Mouse (Mus musculus) limb, embryonic 12.5 days (tissue): ENCODE data around the gene Exoc6b. TPM values are rescaled to one million over a fixed set of nuclear protein-coding genes. Genes with fewer than 3 reads are reported as not detected.

Source experiments
- ATAC-seq: fragments of 200-750 bp; cut with Nextera tagmentation; 2 replicates; pipeline ENCODE4 v1.8.0; 2017; ENCODE audit warnings: low read depth, moderate TSS enrichment; ENCODE audit not compliant: insufficient number of reproducible peaks, insufficient read depth, low FRiP score, low TSS enrichment
- H3K27ac ChIP-seq: fragments of 300-500 bp; sonication (generic); 2 replicates; pipeline ENCODE4 v1.5.1; 2016; ENCODE audit warnings: mild to moderate bottlenecking, moderate library complexity
- H3K27me3 ChIP-seq: fragments of 300-500 bp; sonication (generic); 2 replicates; pipeline ENCODE4 v1.6.1; 2016; ENCODE audit warnings: mild to moderate bottlenecking, moderate library complexity
- H3K36me3 ChIP-seq: fragments of 300-500 bp; sonication (generic); 2 replicates; pipeline ENCODE4 v1.6.1; 2016; ENCODE audit warnings: mild to moderate bottlenecking, moderate library complexity
- H3K4me1 ChIP-seq: fragments of 300-500 bp; sonication (generic); replicated peaks from 2 replicates; pipeline ENCODE4 v1.6.1; 2016
- H3K4me2 ChIP-seq: fragments of 300-500 bp; sonication (generic); 2 replicates; pipeline ENCODE4 v1.6.1; 2016; ENCODE audit warnings: mild to moderate bottlenecking, moderate library complexity
- H3K4me3 ChIP-seq: fragments of 300-500 bp; sonication (generic); replicated peaks from 2 replicates; pipeline ENCODE4 v1.5.1; 2016; ENCODE audit warnings: mild to moderate bottlenecking
- H3K9ac ChIP-seq: fragments of 300-500 bp; sonication (generic); replicated peaks from 2 replicates; pipeline ENCODE4 v1.6.1; 2016; ENCODE audit warnings: mild to moderate bottlenecking, moderate library complexity
- H3K9me3 ChIP-seq: fragments of 300-500 bp; sonication (generic); 2 replicates; pipeline ENCODE4 v1.6.1; 2016; ENCODE audit warnings: mild to moderate bottlenecking, moderate library complexity
- WGBS: fragments of 180-500 bp; shearing (Covaris S2); methylation state at CpG from one replicate; pipeline ENCODE4 v1.1.7; 2016; 5-methylcytosine and 5-hydroxymethylcytosine counted together
- polyA plus RNA-seq: library from polyadenylated mRNA; unstranded; fragments of >200 nt; fragmentation: Nextera tagmentation; extraction: Ambion mirVana; gene quantifications from 2 replicates; pipeline ENCODE4 v1.2.1, GENCODE M21; 2016

Exoc6b gene
- polyA plus RNA-seq, 1 experiment from 2014 or later: 38.2 TPM

DNA sequence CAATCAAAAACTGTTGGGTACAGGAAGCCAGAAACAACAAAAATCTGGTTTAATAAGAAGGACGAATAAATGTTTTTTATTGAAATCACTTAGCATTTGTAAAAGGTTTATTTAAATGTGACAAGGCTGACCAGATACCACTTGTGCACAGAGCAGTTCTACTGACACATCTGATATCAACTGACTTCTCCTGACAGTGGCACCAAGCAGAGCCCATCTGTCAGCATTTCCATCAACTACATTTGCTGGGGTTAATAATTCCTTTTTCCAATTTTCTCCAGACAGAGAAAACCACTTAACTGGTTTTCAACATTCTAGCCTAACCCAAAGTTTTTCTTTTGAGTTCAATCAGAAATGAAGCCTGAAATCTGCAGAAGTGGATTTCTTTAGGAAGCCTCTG is 100.8 kb downstream of the Exoc6b start:
- H3K27me3 ChIP-seq: no peaks in the 10 kb centered on the region
- ATAC-seq: no peak
- H3K4me1 ChIP-seq: 0 out of 2 replicates have a peak, but pooled peaks cover 2% of the 10 kb centered on the region
- no peaks in the 10 kb centered on the region for H3K9me3 ChIP-seq
- H3K4me3 ChIP-seq: no peak overlapping the region
- no peak overlapping the region for H3K9ac ChIP-seq
- H3K4me2 ChIP-seq: no peak overlapping the region
- no peaks in the 10 kb centered on the region for H3K36me3 ChIP-seq
- 63% methylated on average over 1 of the region's 1 CpGs for WGBS
- H3K27ac ChIP-seq: no peak overlapping the region

DNA sequence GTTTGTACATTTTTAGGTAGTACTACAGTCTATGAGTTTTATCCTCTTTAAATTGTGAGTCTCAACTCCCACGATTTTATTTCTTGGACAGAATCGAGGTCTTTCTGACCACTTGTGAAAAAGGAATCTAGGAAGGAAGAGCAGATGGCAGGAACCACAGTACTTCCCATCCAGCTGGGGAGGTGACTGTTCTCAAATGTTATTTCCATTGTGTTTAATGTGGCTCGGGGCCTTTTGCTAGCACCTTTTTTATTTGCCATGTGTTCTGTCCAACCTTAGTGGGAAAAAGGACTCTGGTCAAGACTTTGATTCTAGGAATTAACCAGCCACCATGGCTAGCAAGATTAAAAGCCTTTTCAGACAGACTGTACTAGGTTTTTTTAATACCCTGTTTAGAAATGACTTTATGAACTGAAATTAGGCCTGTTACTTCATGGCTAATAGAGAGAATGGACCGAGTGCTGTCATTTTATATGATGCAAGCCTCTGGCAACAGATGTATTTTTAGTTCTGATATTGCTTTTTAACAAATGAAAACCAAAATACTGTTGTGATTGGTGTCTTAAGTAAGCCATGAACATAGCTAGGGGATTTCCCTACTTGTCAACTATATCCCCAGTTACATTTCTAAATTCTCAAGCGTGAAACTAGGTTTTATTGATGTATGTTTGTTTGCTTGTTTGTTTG is 104.4 kb downstream of the Exoc6b start:
- WGBS: 53% methylated on average over 5 of the region's 5 CpGs
- Histone ChIP-seq H3K36me3 (no peaks in the 10 kb centered on the region), H3K9ac (no peak overlapping the region), H3K4me3 (no peak overlapping the region), H3K4me1 (0 out of 2 replicates have a peak, but pooled peaks cover 2% of the 10 kb centered on the region), H3K27ac (no peak overlapping the region), H3K4me2 (no peak overlapping the region), H3K9me3 (no peaks in the 10 kb centered on the region), H3K27me3 (no peaks in the 10 kb centered on the region)
- ATAC-seq: no peak

DNA sequence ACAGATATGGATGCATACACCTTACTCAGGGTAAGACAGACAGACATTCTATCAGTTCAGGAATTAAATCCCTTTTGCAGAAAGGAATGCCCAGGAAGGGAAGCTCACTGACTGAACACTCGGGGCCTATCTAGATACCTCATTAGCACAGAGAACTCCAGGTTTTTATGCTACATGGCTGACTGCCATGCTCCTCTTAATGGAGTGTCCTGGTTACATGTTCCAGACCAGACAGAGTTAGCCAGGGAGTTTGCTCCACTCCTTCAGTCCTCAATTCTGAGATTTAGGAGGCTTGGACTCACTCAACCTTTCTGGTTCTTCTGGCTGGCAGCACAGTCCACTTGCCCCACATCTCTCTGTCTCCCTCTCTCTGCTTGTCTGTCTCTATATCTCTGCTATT is 106.3 kb downstream of the Exoc6b start:
- H3K4me2 ChIP-seq: no peak overlapping the region
- peaks cover 2% of the 10 kb centered on the region; the same call in 1 of the 2 replicates for H3K4me1 ChIP-seq
- ATAC-seq: no peak
- H3K27ac ChIP-seq: no peak overlapping the region
- no peak overlapping the region for H3K4me3 ChIP-seq
- no peaks in the 10 kb centered on the region for H3K9me3 ChIP-seq
- 61% methylated on average over 1 of the region's 1 CpGs for WGBS
- H3K9ac ChIP-seq: no peak overlapping the region
- H3K36me3 ChIP-seq: no peaks in the 10 kb centered on the region
- no peaks in the 10 kb centered on the region for H3K27me3 ChIP-seq

DNA sequence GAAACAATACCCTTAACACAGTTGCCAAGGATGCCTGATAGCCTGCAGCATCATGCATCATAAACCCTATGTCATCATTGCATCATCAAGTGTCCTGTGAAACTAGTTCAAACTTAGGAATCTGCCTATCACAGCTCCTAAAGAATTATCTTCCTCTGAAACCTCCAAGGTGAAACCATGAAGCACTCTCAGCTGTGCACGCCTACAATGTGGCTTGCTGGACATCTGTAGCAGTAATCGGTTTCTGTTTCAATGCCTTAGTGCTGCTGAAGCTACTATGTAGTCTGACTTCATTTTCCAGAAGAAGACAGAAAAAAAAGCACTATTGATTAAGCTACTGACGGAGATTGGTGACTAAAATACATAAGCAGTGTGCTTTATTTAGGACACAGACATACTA is 107.5 kb downstream of the Exoc6b start:
- H3K4me3 ChIP-seq: no peak overlapping the region
- no peak overlapping the region for H3K27ac ChIP-seq
- H3K27me3 ChIP-seq: no peaks in the 10 kb centered on the region
- 90% methylated on average over 3 of the region's 3 CpGs for WGBS
- H3K9me3 ChIP-seq: no peaks in the 10 kb centered on the region
- H3K9ac ChIP-seq: no peak overlapping the region
- no peak overlapping the region for H3K4me2 ChIP-seq
- no peak for ATAC-seq
- no peaks in the 10 kb centered on the region for H3K36me3 ChIP-seq
- H3K4me1 ChIP-seq: peaks cover 2% of the 10 kb centered on the region; the same call in 1 of the 2 replicates

DNA sequence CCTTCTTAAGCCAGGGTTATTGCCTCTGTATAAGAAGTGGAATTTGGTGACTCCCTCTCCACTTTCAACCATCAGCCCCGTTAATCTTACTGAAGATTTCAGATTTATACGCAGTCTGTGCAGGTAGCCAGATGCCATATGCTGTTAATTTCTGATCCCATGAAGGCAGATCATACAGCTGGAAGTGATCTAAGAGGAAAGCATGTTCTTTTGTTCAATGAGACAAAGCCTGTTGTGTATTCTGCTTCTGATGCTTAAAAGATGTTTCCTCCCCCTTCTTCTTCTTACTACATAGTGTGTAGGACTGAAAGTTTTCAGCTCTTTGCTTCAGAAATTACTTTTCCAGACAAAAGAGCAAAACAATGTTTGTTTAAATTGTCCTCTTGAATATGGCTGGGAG is 109.8 kb downstream of the Exoc6b start:
- Histone ChIP-seq H3K36me3 (no peaks in the 10 kb centered on the region), H3K4me2 (no peak overlapping the region), H3K27ac (0 out of 2 replicates have a peak overlapping the region, but pooled peaks have one; percentile 42), H3K9me3 (no peaks in the 10 kb centered on the region), H3K4me3 (no peak overlapping the region), H3K4me1 (no peaks in the 10 kb centered on the region; the same call in 1 of the 2 replicates), H3K9ac (no peak overlapping the region), H3K27me3 (no peaks in the 10 kb centered on the region)
- 0 out of 2 replicates have a peak, but pooled peaks have one; percentile 56 for ATAC-seq
- WGBS: 35% methylated on average over 2 of the region's 2 CpGs

DNA sequence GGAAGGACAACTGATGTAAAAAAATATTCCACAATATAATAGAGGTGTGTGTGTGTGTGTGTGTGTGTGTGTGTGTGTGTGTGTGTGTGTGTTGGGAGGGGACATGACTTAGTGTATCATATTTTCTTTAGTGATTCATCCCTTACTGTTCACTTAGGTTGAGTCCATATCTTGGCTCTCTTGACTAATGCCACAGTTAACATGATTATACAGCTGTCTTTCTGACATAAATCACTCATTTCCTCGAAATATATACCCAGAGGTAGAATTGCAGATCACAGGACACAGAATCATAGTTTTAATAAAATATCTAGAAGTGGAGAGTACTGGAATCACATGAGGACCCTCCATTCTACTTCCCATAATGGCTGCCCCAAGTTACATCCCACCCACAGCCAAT is 117.7 kb downstream of the Exoc6b start:
- no peak overlapping the region for H3K27ac ChIP-seq
- H3K36me3 ChIP-seq: no peaks in the 10 kb centered on the region
- H3K4me1 ChIP-seq: no peaks in the 10 kb centered on the region
- WGBS: 75% methylated on average over 1 of the region's 1 CpGs
- H3K27me3 ChIP-seq: no peaks in the 10 kb centered on the region
- no peak for ATAC-seq
- H3K4me2 ChIP-seq: no peak overlapping the region
- no peak overlapping the region for H3K4me3 ChIP-seq
- H3K9me3 ChIP-seq: no peaks in the 10 kb centered on the region
- no peak overlapping the region for H3K9ac ChIP-seq

DNA sequence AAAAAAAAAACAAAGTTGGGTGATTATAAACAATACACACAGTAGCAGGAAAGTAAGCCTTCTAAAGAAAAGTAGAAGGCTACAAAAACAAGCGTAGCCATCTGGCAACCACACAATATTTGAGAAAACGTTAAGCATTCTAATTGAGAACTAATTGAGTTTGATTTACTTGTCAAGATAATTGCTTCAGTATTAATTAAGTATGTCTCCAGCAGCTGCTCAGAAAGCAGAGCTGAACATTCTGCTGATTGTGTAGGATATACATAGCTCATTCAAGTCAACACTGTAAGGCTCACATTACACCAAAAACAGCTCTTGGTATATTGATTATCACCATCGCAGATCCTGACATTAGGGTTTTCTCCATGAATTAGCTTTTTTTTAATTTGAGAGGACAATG is 122.7 kb downstream of the Exoc6b start:
- Histone ChIP-seq H3K4me1 (no peaks in the 10 kb centered on the region), H3K27me3 (no peaks in the 10 kb centered on the region), H3K9ac (no peak overlapping the region), H3K36me3 (no peaks in the 10 kb centered on the region), H3K4me3 (no peak overlapping the region), H3K4me2 (no peak overlapping the region), H3K9me3 (no peaks in the 10 kb centered on the region), H3K27ac (no peak overlapping the region)
- 62% methylated on average over 3 of the region's 3 CpGs for WGBS
- ATAC-seq: no peak

DNA sequence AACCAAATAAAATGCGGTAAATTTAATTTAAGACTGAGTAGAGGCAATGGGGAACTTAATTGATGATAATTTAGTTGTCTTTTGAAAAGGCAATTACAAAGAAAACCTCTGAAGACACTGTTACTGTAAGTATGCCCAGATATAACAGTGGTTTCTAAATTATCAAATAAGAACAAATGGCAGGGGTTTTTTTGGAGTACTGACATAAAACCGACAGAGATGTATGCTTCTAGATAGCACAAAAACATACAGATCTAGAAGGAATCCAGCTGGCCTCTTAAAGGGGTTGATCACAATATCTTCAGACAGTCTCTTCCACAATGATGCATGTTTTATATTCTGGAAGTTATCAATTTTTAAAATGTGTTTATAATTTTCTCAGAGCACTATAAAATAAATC is 123.2 kb downstream of the Exoc6b start:
- no peak overlapping the region for H3K9ac ChIP-seq
- H3K4me1 ChIP-seq: no peaks in the 10 kb centered on the region
- no peak overlapping the region for H3K27ac ChIP-seq
- H3K4me2 ChIP-seq: no peak overlapping the region
- WGBS: 82% methylated on average over 2 of the region's 2 CpGs
- no peak overlapping the region for H3K4me3 ChIP-seq
- no peaks in the 10 kb centered on the region for H3K9me3 ChIP-seq
- ATAC-seq: no peak
- H3K27me3 ChIP-seq: no peaks in the 10 kb centered on the region
- no peaks in the 10 kb centered on the region for H3K36me3 ChIP-seq

DNA sequence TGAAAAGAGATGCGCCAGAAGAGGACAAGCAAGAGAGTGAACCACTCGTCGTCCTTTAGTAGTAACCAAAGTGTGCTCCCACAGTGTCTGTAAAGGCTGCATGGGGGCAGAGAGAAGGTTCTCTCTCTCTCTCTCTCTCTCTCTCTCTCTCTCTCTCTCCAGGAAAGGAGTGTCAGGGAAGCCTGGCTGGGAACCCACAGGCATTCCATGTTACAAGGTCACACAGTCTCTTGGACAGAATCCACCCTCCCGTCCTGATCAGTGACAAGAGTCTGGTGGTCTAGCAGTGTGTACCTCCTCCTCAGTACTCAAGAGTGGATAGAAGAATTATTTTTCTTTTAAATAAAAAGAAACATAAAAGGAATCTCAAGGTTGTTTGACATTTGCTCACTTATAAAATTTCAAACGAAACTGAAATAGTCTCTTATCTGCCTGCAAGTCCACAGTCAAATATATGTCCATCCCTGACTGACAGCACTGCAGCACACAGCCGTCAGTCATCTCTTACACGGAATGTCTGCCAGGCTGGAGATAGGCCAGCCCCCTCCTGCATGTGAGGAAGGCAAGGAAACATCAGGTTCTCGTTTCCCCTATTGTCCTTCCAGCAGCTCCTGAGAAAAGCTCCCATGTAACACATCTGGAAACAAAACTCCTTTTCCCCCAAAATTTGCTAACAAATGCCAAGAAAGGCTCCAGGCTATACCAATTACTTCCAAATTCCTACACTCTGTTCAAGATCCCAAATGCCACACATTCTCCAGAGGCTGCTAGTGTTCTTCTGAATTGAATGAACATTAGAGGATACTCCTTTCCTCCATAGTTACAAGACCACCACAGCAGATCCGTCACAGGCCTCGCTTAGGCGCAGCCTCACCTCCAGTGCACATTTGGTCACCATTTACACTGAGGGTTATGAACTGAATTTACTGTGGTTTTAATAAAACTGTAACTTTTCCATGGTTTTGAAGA is 136.1 kb downstream of the Exoc6b start:
- no peak for ATAC-seq
- Histone ChIP-seq H3K27ac (no peak overlapping the region), H3K27me3 (no peaks in the 10 kb centered on the region), H3K9me3 (no peaks in the 10 kb centered on the region), H3K4me1 (peaks cover 32% of the 10 kb centered on the region), H3K4me2 (no peak overlapping the region), H3K9ac (no peak overlapping the region), H3K4me3 (no peak overlapping the region), H3K36me3 (no peaks in the 10 kb centered on the region)
- 53% methylated on average over 11 of the region's 11 CpGs for WGBS

DNA sequence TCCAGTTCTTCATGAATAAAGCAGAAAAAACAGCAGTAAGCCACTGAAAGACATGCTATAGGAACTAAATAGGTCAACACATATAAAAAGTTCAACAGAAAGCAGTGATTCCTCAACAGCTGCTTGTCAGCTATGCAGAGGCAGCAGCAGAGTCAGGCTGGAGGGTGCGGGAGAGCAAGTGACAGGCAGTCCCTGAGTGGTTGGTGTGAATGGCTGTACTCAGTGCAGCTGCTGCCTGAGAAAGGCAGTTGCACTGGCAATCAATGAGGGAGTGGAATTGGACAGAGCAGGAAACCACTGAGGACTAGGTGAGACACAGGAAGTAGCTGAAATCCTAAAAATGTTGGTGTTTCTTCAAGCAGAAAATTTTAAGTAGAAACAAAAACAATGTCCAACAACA is 138.3 kb downstream of the Exoc6b start:
- Histone ChIP-seq H3K27ac (no peak overlapping the region), H3K36me3 (no peaks in the 10 kb centered on the region), H3K4me3 (no peak overlapping the region), H3K4me2 (no peak overlapping the region), H3K9ac (no peak overlapping the region), H3K27me3 (no peaks in the 10 kb centered on the region), H3K4me1 (peaks cover 32% of the 10 kb centered on the region), H3K9me3 (no peaks in the 10 kb centered on the region)
- 30% methylated on average over 1 of the region's 1 CpGs for WGBS
- no peak for ATAC-seq

DNA sequence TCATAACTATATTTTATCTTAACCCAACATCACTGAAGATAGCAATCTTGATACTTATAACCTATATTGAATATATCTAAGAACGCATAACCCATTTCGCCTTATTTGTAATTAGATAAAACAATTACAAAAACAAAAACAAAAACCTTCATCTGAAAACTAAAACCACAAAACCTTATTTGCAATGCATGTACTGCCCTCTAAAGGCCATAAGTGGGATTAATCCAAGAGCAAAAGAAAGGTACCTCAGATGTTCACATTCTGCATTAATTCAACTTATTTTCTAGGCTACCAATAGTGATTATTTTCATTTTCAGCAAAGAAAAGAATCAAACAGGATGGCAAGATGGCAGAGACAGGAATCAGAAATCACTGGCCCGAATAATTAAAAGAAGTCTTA is 143.2 kb downstream of the Exoc6b start:
- peaks cover 20% of the 10 kb centered on the region for H3K4me1 ChIP-seq

More for the DNA sequence above, 143.2 kb downstream of the Exoc6b start:
- Histone ChIP-seq H3K4me2 (no peak overlapping the region), H3K9ac (no peak overlapping the region), H3K36me3 (no peaks in the 10 kb centered on the region), H3K9me3 (no peaks in the 10 kb centered on the region), H3K27me3 (no peaks in the 10 kb centered on the region), H3K27ac (no peak overlapping the region), H3K4me3 (no peak overlapping the region)
- ATAC-seq: no peak
- WGBS: 73% methylated on average over 3 of the region's 3 CpGs
